Mouse (Mus musculus) layer of hippocampus, adult 2 months (tissue): Measurements from ENCODE around the gene Vmn1r45. TPM values are rescaled to one million over a fixed set of nuclear protein-coding genes. Genes with fewer than 3 reads are reported as not detected.
"Not testable (repeated sequence)": the region's sequence is repeated elsewhere in the genome, so short reads cannot be mapped to it uniquely, and the experiment has no call there.

ENCODE experiments used
- DNase-seq, 2 experiments: peaks; one replicate each; pipeline ENCODE4 v3.0.0; 2022; ENCODE audit warnings: low spot score in 2 of 2
- H3K27ac ChIP-seq: fragments of 200-600 bp; 2 replicates; pipeline ENCODE4 v1.8.1; 2022
- H3K4me3 ChIP-seq: fragments of 200-600 bp; 2 replicates; pipeline ENCODE4 v1.8.1; 2022; ENCODE audit warnings: mild to moderate bottlenecking
- CTCF ChIP-seq: fragments of 200-600 bp; conservative IDR thresholded peaks from 2 replicates; pipeline ENCODE4 v1.8.1; 2022; ENCODE audit warnings: antibody characterized with exemption, mild to moderate bottlenecking, moderate library complexity
- long read RNA-seq, 2 experiments: library from polyadenylated mRNA; stranded (forward); transcript quantifications; one replicate each; pipeline ENCODE4 v2.0.0; 2021; ENCODE audit warnings: borderline mapping rate in 2 of 2
- total RNA-seq, 2 experiments: library from RNA; stranded (reverse); gene quantifications; 2 replicates each; pipeline ENCODE4 v1.2.3; 2021

Gene Vmn1r45
- not detected for total RNA-seq
- long read RNA-seq, experiment 1: 0 reads
- long read RNA-seq, experiment 2: 0 reads

DNA sequence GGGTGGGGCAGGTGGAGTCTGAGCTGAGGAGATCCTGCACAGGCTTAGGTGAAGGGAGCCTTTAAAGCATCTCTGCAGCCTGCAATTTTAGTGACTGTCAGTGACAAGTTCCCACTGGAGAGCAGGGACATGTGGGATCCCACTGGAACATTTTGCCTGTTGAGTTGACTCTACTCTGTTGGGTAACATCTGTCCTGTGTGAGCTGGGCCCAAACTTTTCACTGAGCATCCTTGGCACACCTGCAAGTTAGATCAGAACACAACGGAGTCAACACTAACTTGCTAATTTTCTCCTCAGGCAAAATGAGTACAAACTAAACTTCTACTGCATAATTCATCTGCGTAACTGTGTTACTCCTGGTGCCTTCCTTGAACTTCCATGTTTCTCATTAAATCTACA is at the start of gene Vmn1r45:
Vmn1r45 (minus strand) TSS at position 101 of the 400 bp plus-strand sequence.
- H3K4me3 ChIP-seq, H3K27ac ChIP-seq: not testable (repeated sequence)

DNA sequence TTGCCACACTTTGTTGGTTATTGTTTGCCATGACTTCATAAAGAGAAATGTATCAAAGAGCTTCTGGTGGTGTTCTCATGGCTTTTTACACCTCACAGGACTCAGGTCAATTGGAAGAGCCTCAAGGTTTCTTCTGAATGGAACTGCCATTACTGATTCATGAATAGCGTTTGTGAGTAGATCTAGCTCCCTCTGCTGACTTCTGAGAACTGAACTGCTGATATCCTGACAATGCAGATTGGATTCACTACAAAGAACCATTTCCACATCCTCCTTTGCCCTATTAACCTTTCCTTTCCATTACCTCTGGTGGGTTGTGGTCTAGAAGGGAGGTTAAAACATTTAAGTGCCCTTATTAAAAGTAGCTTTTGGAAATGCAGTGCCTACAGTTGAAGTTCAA is 45.6 kb upstream of the Vmn1r45 start:
- H3K4me3 ChIP-seq: no peak overlapping the region
- DNase-seq: no peak
- H3K27ac ChIP-seq: no peak overlapping the region
- peak; percentile 38 for TF ChIP-seq CTCF

More for the DNA sequence above, at the start of gene Vmn1r45:
- DNase-seq: not testable (repeated sequence)

DNA sequence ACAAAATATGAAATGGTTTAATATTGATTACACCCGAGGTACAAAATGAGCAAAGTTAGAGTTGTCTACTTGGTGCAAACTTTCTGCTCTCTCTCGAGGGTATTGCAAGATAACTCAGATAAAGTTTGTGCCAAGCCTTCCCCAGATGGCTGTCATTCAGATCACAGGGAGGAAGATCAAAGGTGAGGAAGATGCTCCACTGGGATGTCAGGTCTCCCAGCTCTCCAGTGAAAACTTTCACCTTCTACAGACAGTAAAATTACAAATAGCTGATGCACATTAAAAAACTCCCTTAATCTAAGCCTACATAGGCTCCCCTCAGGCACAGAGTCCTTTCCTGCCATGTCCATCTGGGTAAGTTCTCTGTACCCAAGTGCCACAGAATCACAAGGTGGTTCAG is 28.6 kb upstream of the Vmn1r45 start, which contains the start of gene Vmn1r46:
Vmn1r46 (plus strand) TSS at position 301 of the 400 bp plus-strand sequence.
- Histone ChIP-seq H3K4me3 (no peak within 1 kb of the TSS), H3K27ac (no peak within 1 kb of the TSS)
- DNase-seq: no peak
- TF ChIP-seq CTCF: no peak

DNA sequence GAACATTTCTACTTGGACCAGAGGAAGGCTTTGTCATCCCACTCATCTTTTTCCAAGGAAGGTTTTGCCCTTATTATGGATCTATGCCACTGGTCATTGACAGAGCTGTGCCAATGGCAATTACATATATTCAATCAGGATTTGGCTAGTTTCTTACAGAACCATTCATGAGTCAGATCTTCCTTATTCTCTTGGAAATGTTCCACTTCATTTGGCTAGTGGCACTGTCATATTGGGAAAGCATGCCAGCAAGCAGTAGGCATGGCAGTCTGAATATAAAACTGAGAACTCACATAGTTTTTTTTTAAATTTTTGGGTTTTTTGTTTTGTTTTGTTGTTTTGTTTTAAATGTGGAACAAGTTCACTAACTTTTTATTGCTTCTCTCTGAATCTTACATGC is 25.9 kb upstream of the Vmn1r45 start:
- no peak overlapping the region for H3K27ac ChIP-seq
- TF ChIP-seq CTCF: no peak
- no peak overlapping the region for H3K4me3 ChIP-seq
- no peak for DNase-seq

DNA sequence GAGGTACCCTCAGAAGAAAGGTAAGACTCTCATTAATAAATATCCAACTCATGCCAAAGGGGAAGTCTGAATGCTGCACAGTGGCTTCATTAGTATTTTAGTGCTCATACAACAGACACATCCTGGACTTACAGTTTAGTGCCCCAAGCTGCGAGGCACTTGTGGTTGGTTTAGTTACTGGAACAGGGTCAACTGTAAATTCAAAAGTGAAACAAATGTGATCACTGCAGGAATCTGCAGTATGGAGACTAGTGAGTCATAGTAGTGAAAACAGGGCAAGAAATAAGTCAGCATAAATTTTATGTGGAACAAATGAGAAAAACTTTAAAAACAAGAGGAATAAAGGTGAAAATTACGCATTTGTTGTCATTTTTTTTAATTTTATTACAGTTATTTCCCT is 13.2 kb upstream of the Vmn1r45 start:
- Histone ChIP-seq H3K4me3 (no peak overlapping the region), H3K27ac (no peak overlapping the region)
- no peak for DNase-seq
- TF ChIP-seq CTCF: no peak

DNA sequence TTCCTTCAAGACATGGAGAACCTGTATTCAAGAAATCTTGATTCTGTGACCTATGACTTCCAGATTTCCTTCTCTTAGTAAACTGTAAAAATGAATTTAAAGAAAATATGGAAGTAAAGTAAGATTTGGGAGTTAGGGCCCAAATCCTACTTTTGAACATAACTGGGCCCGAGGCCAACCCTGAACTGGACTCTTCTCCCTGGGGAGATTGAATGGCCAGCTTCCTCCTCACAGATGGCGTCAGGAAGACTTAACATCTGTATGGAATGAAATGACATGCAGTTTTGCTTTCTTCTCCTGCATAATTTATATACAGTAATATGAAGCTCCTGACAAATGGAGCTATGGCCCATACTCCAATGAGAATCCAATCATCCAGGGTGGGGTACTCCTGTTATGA is 528 bp upstream of the Vmn1r45 start:
- no peak for TF ChIP-seq CTCF
- DNase-seq: no peak
- H3K4me3 ChIP-seq: no peak overlapping the region
- no peak overlapping the region for H3K27ac ChIP-seq

DNA sequence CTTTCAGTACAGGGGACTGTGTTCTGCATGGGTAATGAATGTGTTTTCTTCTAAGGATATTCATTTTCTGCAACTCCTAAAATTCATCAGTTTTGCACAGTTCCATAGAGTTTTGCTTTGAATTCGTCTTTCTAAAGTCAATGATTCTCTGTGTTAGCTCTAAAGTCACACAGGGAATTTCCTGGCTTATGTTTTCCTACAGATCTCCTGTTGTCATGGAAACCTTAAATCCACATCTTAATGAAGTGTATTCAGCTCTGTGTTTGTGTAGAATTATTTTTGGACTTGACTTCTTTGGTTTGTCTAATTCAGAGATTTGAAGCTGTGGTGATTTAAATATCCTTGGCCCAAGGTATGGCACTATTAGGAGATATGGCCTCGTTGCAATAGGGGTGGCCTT is 56.6 kb downstream of the Vmn1r45 start:
- TF ChIP-seq CTCF: no peak
- no peak overlapping the region for H3K4me3 ChIP-seq
- DNase-seq: no peak
- no peak overlapping the region for H3K27ac ChIP-seq

DNA sequence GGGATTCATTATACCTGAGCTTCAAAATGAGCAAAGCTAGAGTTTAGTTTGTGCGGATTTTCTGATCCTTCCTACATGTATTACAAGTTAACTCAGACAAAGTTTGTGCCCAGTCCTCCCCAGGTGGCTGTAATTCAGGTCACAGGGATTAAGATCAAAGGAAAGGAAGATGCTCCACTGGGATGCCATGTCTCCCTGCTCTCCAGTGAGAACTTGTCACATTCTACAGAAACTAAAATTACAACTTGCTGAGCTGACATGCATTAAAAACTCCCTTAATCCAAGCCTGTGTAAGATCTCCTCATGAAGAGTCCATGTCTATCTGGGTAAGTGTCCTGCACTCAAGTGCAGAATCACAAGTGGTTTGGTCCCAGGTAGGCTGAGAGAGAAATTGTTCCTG is 57.0 kb downstream of the Vmn1r45 start, which contains the start of gene Vmn1r44:
Vmn1r44 (plus strand) TSS at position 301 of the 400 bp plus-strand sequence.
- H3K4me3 ChIP-seq: no peak within 1 kb of the TSS
- TF ChIP-seq CTCF: no peak
- no peak for DNase-seq

More for the DNA sequence above, 57.0 kb downstream of the Vmn1r45 start, which contains the start of gene Vmn1r44:
- H3K27ac ChIP-seq: no peak within 1 kb of the TSS

Other genes starting within 250 kb of the Vmn1r45 start
- gene Vmn1r40, start 233.1 kb downstream of the Vmn1r45 start, total RNA-seq: not detected
- gene Vmn1r41, start 199.8 kb downstream of the Vmn1r45 start, total RNA-seq: not detected
- gene Vmn1r42, start 64.2 kb downstream of the Vmn1r45 start, total RNA-seq: not detected
- not detected for gene Vmn1r43, start 64.2 kb downstream of the Vmn1r45 start, total RNA-seq
- gene Vmn1r44, start 56.9 kb downstream of the Vmn1r45 start, total RNA-seq: not detected
- gene Vmn1r46, start 28.7 kb upstream of the Vmn1r45 start, total RNA-seq: not detected
- gene Vmn1r47, start 75.5 kb upstream of the Vmn1r45 start, total RNA-seq: not detected
- not detected for gene Vmn1r48, start 96.2 kb upstream of the Vmn1r45 start, total RNA-seq
- not detected for gene Vmn1r49, start 137.9 kb upstream of the Vmn1r45 start, total RNA-seq
- not detected for gene Vmn1r50, start 160.8 kb upstream of the Vmn1r45 start, total RNA-seq
- gene Vmn1r51, start 182.0 kb upstream of the Vmn1r45 start, total RNA-seq: not detected
- not detected for gene Vmn1r52, start 234.2 kb upstream of the Vmn1r45 start, total RNA-seq